Mouse (Mus musculus): ENCODE data around the gene Nudt7. TPM values are rescaled to one million over a fixed set of nuclear protein-coding genes. Genes with fewer than 3 reads are reported as not detected.

Nudt7 gene
- 25.5 and 28.1 TPM in 2 replicates for polyA plus RNA-seq (2015; fragmentation: Nextera tagmentation; extraction: Ambion mirVana)

DNA sequence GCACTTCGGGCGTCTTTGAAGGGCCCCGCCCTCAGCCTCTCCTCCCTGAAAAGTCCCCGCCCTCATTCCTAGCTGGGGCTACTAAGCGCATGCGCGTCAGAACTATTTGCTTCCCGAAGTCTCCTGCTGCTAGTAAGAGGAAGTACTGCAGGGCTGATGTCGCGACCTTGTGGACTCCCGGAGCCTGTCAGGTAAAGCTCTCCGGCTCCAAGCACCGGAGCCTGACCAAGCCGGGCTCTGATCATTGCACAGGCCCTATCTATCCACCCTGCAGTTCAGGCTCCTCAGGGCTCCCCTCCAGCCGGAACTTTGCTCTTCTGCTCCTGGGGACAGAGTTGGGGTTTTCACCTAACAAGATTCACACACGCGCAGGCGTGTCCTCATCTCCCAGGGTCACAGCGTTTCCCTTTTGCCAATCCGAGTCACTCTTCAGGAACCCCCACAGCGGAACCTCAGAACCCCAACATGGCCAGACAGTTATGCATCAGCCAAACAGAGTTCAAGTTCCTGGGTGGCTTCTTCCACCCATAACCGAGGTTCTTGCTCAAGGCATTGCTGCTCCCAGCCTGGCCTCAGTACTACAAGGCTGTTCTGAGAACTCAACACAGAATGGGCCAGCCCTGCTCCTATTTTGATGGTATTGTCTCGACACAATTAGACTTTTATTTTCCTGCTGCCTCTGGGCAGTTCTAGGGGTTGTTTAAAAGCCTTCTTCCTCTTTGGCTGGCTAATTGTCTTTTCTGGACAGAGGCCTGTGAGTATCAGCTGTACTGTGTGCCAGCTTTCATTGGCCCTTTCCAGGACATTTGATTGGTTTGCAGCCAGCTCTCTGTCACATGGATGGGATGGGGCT is at the start of gene Nudt7:
Gene Nudt7, plus strand, starts transcription at position 48 of the 853 bp plus-strand sequence.
- no peaks in the 10 kb centered on the region for H3K9me3 ChIP-seq (replicated peaks; ENCODE audit: low read length)
- H3K4me2 ChIP-seq (ENCODE audit: low read length): peak within 1 kb of the TSS; percentile 72
- H3K36me3 ChIP-seq (ENCODE audit: insufficient read depth, low read length): no peaks in the 10 kb centered on the region
- peak within 1 kb of the TSS; percentile 59 for H3K4me3 ChIP-seq (replicated peaks; ENCODE audit: low read depth, low read length)
- H3K27me3 ChIP-seq (ENCODE audit: insufficient read depth, low read length): no peaks in the 10 kb centered on the region
- H3K4me1 ChIP-seq (replicated peaks; ENCODE audit: insufficient read depth, low read length): 0 out of 2 replicates have a peak, but pooled peaks cover 5% of the 10 kb centered on the region
- 0 out of 2 replicates have a peak, but pooled peaks have one; percentile 8 for TF ChIP-seq CTCF (IDR thresholded peaks at IDR 0.05; ENCODE audit: low read depth)
- H3K9ac ChIP-seq (ENCODE audit: low read depth, low read length): peak within 1 kb of the TSS; percentile 72
- H3K27ac ChIP-seq: peak within 1 kb of the TSS; percentile 77
- 2% methylated on average over 23 of the region's 23 CpGs for WGBS
- ATAC-seq (replicated peaks; ENCODE audit: low FRiP score, low read depth) (peak; percentile 97), DNase-seq (ENCODE audit: low spot score) (peak; percentile 99)

DNA sequence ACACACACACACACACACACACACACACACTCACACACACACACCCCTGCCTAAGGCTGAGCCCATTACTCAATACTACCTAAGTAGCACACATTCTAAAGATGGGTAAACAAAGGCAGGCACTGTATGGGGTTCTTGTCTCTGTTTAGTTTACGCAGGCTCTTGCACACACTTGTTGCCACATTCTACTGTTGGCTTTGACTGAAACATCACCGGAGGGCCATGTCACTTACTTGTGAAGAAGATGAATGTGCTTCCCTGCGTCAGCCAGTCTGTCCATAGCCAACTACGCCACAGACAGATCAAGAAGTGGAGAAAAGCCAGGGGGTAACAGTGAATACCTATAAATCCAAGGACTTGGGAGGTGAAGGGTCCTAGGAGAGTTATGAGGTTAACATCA is 45.4 kb upstream of the Nudt7 start:
- ATAC-seq (replicated peaks; ENCODE audit: low FRiP score, low read depth) (no peak), DNase-seq (ENCODE audit: low spot score) (no peak)
- WGBS: 66% methylated on average over 4 of the region's 4 CpGs
- TF ChIP-seq CTCF (IDR thresholded peaks at IDR 0.05; ENCODE audit: low read depth): no peak
- Histone ChIP-seq H3K9me3 (replicated peaks; ENCODE audit: low read length) (no peaks in the 10 kb centered on the region), H3K36me3 (ENCODE audit: insufficient read depth, low read length) (no peaks in the 10 kb centered on the region), H3K4me1 (replicated peaks; ENCODE audit: insufficient read depth, low read length) (no peaks in the 10 kb centered on the region), H3K4me2 (ENCODE audit: low read length) (no peak overlapping the region), H3K27ac (no peak overlapping the region), H3K9ac (ENCODE audit: low read depth, low read length) (no peak overlapping the region), H3K4me3 (replicated peaks; ENCODE audit: low read depth, low read length) (no peak overlapping the region), H3K27me3 (ENCODE audit: insufficient read depth, low read length) (no peaks in the 10 kb centered on the region)

DNA sequence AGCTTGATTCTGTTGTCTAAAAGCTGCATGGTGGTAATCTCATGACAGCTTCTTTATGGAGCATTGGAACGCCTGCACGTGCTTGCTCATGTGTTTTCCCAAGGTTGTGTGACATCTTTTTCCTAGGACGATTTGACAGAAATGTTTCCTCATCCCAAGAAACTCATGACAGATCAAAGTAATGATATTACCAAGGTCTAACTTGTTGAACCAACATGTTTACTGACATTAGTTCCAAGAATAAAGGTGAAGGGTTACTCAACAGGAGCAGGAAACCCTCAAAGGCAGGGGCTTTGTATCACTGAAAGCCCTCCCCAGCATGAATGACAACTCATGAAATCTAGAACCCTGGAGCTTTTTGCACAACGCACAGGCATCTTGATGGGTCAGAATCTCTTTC is 42.6 kb upstream of the Nudt7 start:
- DNase-seq (ENCODE audit: low spot score) (no peak), ATAC-seq (replicated peaks; ENCODE audit: low FRiP score, low read depth) (no peak)
- no peak overlapping the region for H3K9ac ChIP-seq (ENCODE audit: low read depth, low read length)
- no peaks in the 10 kb centered on the region for H3K36me3 ChIP-seq (ENCODE audit: insufficient read depth, low read length)
- WGBS: 85% methylated on average over 4 of the region's 4 CpGs
- no peak overlapping the region for H3K4me2 ChIP-seq (ENCODE audit: low read length)
- no peak overlapping the region for H3K27ac ChIP-seq
- no peak for TF ChIP-seq CTCF (IDR thresholded peaks at IDR 0.05; ENCODE audit: low read depth)
- no peaks in the 10 kb centered on the region for H3K27me3 ChIP-seq (ENCODE audit: insufficient read depth, low read length)
- no peak overlapping the region for H3K4me3 ChIP-seq (replicated peaks; ENCODE audit: low read depth, low read length)
- H3K9me3 ChIP-seq (replicated peaks; ENCODE audit: low read length): no peaks in the 10 kb centered on the region
- H3K4me1 ChIP-seq (replicated peaks; ENCODE audit: insufficient read depth, low read length): no peaks in the 10 kb centered on the region

DNA sequence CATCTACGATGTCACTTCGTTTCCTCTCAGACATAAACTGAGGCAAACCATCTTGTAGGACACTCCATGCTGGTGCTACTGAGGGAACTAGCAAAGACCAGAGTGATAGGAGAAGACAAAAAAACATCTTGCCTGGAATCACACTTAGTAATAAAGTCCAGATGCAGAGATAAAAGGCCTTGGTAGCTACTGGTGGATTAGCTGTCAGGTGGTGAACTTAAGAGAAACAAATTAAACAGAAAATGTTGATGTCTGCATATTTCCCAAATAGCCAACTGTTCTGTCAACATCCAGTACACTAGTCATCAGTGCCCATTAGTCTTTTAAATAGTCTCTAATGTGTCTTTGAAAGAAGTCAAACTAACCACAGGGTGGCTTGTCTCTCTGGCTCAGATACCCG is 40.0 kb upstream of the Nudt7 start:
- ATAC-seq (replicated peaks; ENCODE audit: low FRiP score, low read depth): no peak
- WGBS: 78% methylated on average over 3 of the region's 3 CpGs
- Histone ChIP-seq H3K4me3 (replicated peaks; ENCODE audit: low read depth, low read length) (no peak overlapping the region), H3K4me2 (ENCODE audit: low read length) (no peak overlapping the region), H3K4me1 (replicated peaks; ENCODE audit: insufficient read depth, low read length) (no peaks in the 10 kb centered on the region), H3K27me3 (ENCODE audit: insufficient read depth, low read length) (no peaks in the 10 kb centered on the region), H3K9me3 (replicated peaks; ENCODE audit: low read length) (no peaks in the 10 kb centered on the region), H3K36me3 (ENCODE audit: insufficient read depth, low read length) (no peaks in the 10 kb centered on the region), H3K27ac (no peak overlapping the region), H3K9ac (ENCODE audit: low read depth, low read length) (no peak overlapping the region)
- no peak for DNase-seq (ENCODE audit: low spot score)
- no peak for TF ChIP-seq CTCF (IDR thresholded peaks at IDR 0.05; ENCODE audit: low read depth)

DNA sequence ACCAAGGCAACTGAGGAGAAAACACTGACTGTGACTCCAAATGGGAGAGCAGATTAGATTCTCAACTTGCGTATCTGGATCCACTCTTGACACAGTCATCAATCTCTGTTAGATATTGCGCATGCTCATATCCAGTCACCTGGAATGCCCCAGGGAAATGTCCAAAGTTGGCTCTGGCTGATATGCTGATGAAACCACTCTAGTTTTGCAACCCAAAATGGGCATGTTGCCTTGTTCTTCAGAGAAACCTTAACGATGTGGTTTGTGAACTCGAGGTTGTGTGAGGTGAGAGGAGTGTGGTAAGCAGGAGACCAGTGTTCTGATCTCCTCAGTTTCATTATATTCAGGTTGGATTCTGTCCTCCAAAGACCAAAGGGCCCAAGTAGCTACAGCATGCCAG is 38.8 kb upstream of the Nudt7 start:
- DNase-seq (ENCODE audit: low spot score): no peak
- no peak overlapping the region for H3K27ac ChIP-seq
- H3K9me3 ChIP-seq (replicated peaks; ENCODE audit: low read length): no peaks in the 10 kb centered on the region
- no peaks in the 10 kb centered on the region for H3K36me3 ChIP-seq (ENCODE audit: insufficient read depth, low read length)
- 82% methylated on average over 4 of the region's 4 CpGs for WGBS
- no peak overlapping the region for H3K4me3 ChIP-seq (replicated peaks; ENCODE audit: low read depth, low read length)
- no peaks in the 10 kb centered on the region for H3K27me3 ChIP-seq (ENCODE audit: insufficient read depth, low read length)
- no peak overlapping the region for H3K9ac ChIP-seq (ENCODE audit: low read depth, low read length)
- no peak overlapping the region for H3K4me2 ChIP-seq (ENCODE audit: low read length)
- TF ChIP-seq CTCF (IDR thresholded peaks at IDR 0.05; ENCODE audit: low read depth): no peak
- no peak for ATAC-seq (replicated peaks; ENCODE audit: low FRiP score, low read depth)
- no peaks in the 10 kb centered on the region for H3K4me1 ChIP-seq (replicated peaks; ENCODE audit: insufficient read depth, low read length)

DNA sequence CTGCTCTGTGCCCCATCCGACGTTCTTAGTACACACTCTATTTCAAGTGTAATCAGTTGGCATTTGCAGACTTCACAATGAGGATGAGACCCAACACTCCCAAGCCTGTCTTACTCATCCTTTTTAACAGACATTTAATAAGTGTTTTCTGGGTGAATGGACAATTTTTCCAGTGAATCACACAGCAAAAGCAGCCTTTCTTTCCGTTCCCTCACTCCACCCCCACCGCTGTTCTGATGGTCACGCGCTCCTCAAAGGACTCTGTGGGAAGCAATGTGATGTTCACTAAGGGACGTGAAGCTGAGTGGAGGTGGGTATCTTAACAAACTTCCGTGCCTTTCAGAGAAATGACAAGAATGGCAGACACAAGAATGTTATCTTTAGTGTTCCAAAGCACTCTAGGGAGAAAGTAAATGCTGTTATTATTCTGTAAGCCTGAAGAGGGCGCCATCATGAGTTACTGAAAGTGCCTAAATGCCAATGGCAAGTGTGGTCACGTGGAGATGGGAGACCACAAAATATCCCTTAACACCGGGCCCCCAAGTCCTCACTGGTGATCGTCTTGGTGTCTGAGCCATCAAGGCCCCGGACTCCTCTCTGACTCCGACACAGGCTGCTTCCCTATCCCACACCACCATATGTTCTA is 32.7 kb upstream of the Nudt7 start:
- Histone ChIP-seq H3K9ac (ENCODE audit: low read depth, low read length) (no peak overlapping the region), H3K36me3 (ENCODE audit: insufficient read depth, low read length) (no peaks in the 10 kb centered on the region), H3K4me3 (replicated peaks; ENCODE audit: low read depth, low read length) (no peak overlapping the region), H3K27me3 (ENCODE audit: insufficient read depth, low read length) (no peaks in the 10 kb centered on the region), H3K4me1 (replicated peaks; ENCODE audit: insufficient read depth, low read length) (no peaks in the 10 kb centered on the region), H3K4me2 (ENCODE audit: low read length) (no peak overlapping the region), H3K27ac (no peak overlapping the region), H3K9me3 (replicated peaks; ENCODE audit: low read length) (no peaks in the 10 kb centered on the region)
- no peak for TF ChIP-seq CTCF (IDR thresholded peaks at IDR 0.05; ENCODE audit: low read depth)
- 84% methylated on average over 14 of the region's 14 CpGs for WGBS
- DNase-seq (ENCODE audit: low spot score) (no peak), ATAC-seq (replicated peaks; ENCODE audit: low FRiP score, low read depth) (no peak)
